Mouse (Mus musculus) E14TG2a.4 (cell line): ENCODE data around the gene Ccdc50.

ENCODE experiments used
- CTCF ChIP-seq: conservative IDR thresholded peaks from 2 replicates; pipeline ENCODE4 v1.5.1; 2014; ENCODE audit warnings: low read length
- NANOG ChIP-seq: IDR thresholded peaks from 2 replicates; pipeline ENCODE4 v1.6.1; 2014; ENCODE audit warnings: borderline replicate concordance, low read length, mixed read lengths

DNA sequence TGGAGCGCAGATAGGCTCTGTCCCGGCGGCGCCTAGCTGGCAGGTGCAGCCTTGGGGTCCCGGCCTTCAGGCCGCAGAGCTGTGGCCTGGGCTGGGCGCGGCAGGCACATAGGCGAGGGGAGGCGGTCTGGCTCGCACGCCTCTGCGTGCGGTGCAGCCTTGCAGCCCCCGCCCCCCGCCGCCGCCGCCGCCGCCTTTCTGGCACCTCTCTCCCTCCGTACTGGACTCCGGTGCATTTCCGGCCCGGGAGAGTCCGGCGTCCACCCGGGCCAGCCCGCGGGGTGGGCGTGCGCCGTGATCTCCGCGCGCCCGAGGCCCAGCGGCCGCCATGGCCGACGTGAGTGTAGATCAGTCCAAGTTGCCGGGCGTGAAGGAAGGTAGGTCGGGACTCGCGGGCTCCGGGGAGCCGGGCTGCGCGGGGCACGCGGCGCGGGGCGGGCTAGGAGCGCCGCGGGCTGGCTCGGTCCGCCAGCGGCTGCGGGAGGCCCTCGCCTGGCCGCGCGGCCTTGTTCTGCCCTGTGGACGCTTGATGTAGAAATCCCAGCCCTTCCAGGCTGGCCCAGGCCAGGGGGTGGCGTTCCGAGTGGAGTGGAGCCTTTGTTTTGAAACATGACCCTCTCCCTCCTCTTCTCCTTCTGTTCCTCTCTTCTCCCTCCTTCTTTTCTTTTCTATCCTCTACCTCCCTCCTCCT lies at the start of gene Ccdc50:
- TF ChIP-seq CTCF (no peak), NANOG (no peak)
